Mouse (Mus musculus): ENCODE measurements around the gene Wdpcp.

Gene Wdpcp

GRCm38 (mm10) chr11:21570109-21570474, 1.9 kb upstream of the Wdpcp start:
- DNase-seq: no peak

GRCm38 (mm10) chr11:21570973-21571372, 1.1 kb upstream of the Wdpcp start:
- DNase-seq: peak; percentile 26

- no peak for DNase-seq
Measured at GRCm38 (mm10) chr11:21581472-21581871, 9.4 kb downstream of the Wdpcp start.

- DNase-seq: no peak
Measured at GRCm38 (mm10) chr11:21583286-21583685, 11.3 kb downstream of the Wdpcp start.

- DNase-seq: no peak
Measured at GRCm38 (mm10) chr11:21602497-21602896, 30.5 kb downstream of the Wdpcp start.

GRCm38 (mm10) chr11:21615915-21616314, 43.9 kb downstream of the Wdpcp start:
- no peak for DNase-seq

GRCm38 (mm10) chr11:21634171-21634907, 62.3 kb downstream of the Wdpcp start:
- DNase-seq: no peak

- no peak for DNase-seq
Measured at GRCm38 (mm10) chr11:21638341-21638740, 66.3 kb downstream of the Wdpcp start.

- peak; percentile 6 for DNase-seq
Measured at GRCm38 (mm10) chr11:21639534-21639933, 67.5 kb downstream of the Wdpcp start.

- DNase-seq: no peak
Measured at GRCm38 (mm10) chr11:21644231-21644630, 72.2 kb downstream of the Wdpcp start.

- DNase-seq: no peak
Measured at GRCm38 (mm10) chr11:21646136-21646535, 74.1 kb downstream of the Wdpcp start.

GRCm38 (mm10) chr11:21658985-21659384, 87.0 kb downstream of the Wdpcp start:
- DNase-seq: peak; percentile 43

- no peak for DNase-seq
Measured at GRCm38 (mm10) chr11:21677034-21677433, 105.0 kb downstream of the Wdpcp start.

GRCm38 (mm10) chr11:21688441-21688840, 116.4 kb downstream of the Wdpcp start:
- DNase-seq: no peak

GRCm38 (mm10) chr11:21690730-21691129, 118.7 kb downstream of the Wdpcp start:
- DNase-seq: no peak

GRCm38 (mm10) chr11:21694087-21694486, 122.1 kb downstream of the Wdpcp start:
- no peak for DNase-seq

GRCm38 (mm10) chr11:21697642-21698041, 125.6 kb downstream of the Wdpcp start:
- no peak for DNase-seq

- DNase-seq: no peak
Measured at GRCm38 (mm10) chr11:21713508-21713907, 141.5 kb downstream of the Wdpcp start.

GRCm38 (mm10) chr11:21714065-21714464, 142.0 kb downstream of the Wdpcp start:
- no peak for DNase-seq

- DNase-seq: no peak
Measured at GRCm38 (mm10) chr11:21726329-21726728, 154.3 kb downstream of the Wdpcp start.

- no peak for DNase-seq
Measured at GRCm38 (mm10) chr11:21729056-21729455, 157.0 kb downstream of the Wdpcp start.

GRCm38 (mm10) chr11:21729961-21730360, 157.9 kb downstream of the Wdpcp start:
- no peak for DNase-seq

- no peak for DNase-seq
Measured at GRCm38 (mm10) chr11:21735272-21735671, 163.2 kb downstream of the Wdpcp start.

GRCm38 (mm10) chr11:21749487-21749886, 177.5 kb downstream of the Wdpcp start:
- no peak for DNase-seq

- peak; percentile 6 for DNase-seq
Measured at GRCm38 (mm10) chr11:21763201-21763600, 191.2 kb downstream of the Wdpcp start.
